Mouse (Mus musculus): ENCODE data around the gene Nin. TPM values are rescaled to one million over a fixed set of nuclear protein-coding genes. Genes with fewer than 3 reads are reported as not detected.

The Nin gene
- total and polyA plus RNA-seq, 3 experiments = 48.4 to 49.1 TPM; not detected in 1

DNA sequence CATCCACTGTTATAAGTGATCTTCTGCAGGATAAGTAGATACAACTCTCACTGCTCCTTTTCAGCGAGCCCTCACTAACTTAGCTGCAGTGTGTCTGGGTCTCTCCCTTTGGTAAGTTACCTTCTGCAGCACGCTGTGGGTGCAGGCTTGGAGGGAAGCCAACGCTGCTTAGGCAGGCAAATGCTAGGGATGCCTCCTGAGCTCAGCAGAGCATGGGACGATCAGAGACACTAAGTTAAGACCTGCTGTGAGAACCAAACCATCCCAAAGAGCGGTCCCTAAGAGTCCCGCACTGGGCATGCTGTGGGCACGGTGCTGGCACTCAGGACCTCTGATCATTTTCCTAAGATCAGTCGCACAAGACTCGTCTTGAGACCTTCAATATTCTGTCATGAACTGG, 45.7 kb downstream of the Nin start:
- Histone ChIP-seq H3K4me1 (ENCODE audit: control insufficient read depth in 1 of 2, insufficient read depth in 2 of 2, low read length in 2 of 2) (peaks cover 0 to under 1% of the 10 kb centered on the region in 2 experiments; a peak in 1 of 4 replicates), H3K4me3 (ENCODE audit: control insufficient read depth in 1 of 2, insufficient read depth in 1 of 2, low read depth in 2 of 2, low read length in 2 of 2) (no peak overlapping the region), H3K27ac (ENCODE audit: control insufficient read depth, low read depth, low read length) (no peak overlapping the region), H3K79me2 (ENCODE audit: control insufficient read depth, insufficient read depth, low read length, poor library complexity) (no peaks in the 10 kb centered on the region), H3K9ac (ENCODE audit: control insufficient read depth, low read depth, low read length, poor library complexity, severe bottlenecking) (no peak overlapping the region), H3K9me3 (replicated peaks; ENCODE audit: insufficient read depth, low read length) (no peaks in the 10 kb centered on the region), H3K36me3 (ENCODE audit: control insufficient read depth in 1 of 2, insufficient read depth in 2 of 2, low read length in 2 of 2) (peaks cover 1 to 2% of the 10 kb centered on the region in 2 experiments), H3K27me3 (ENCODE audit: control insufficient read depth in 1 of 2, insufficient read depth in 2 of 2, low read length in 2 of 2) (no peaks in the 10 kb centered on the region)
- DNase-seq (ENCODE audit: low read depth, low spot score) = no peak
- no peak for TF ChIP-seq NELFE (IDR thresholded peaks at IDR 0.05; ENCODE audit: low read depth, low read length)
- TF ChIP-seq POLR2AphosphoS2 (IDR thresholded peaks at IDR 0.05; ENCODE audit: low read length) = no peak
- TF ChIP-seq MEF2A (IDR thresholded peaks at IDR 0.05; ENCODE audit: extremely low read depth, insufficient replicate concordance, low read depth, low read length, poor library complexity, severe bottlenecking) = no peak
- TF ChIP-seq SIN3A (IDR thresholded peaks at IDR 0.05; ENCODE audit: low read length) = no peak
- no peak for TF ChIP-seq MYC (IDR thresholded peaks at IDR 0.05; ENCODE audit: low read depth, low read length)
- TF ChIP-seq USF2 (IDR thresholded peaks at IDR 0.05; ENCODE audit: borderline replicate concordance in 1 of 2, insufficient read depth in 1 of 2, low read depth in 1 of 2, low read length in 2 of 2) = no peak
- no peak for TF ChIP-seq MXI1 (IDR thresholded peaks at IDR 0.05; ENCODE audit: low read depth, low read length)
- TF ChIP-seq ETS1 (IDR thresholded peaks at IDR 0.05; ENCODE audit: low read depth, low read length) = no peak
- TF ChIP-seq MAFK (IDR thresholded peaks at IDR 0.05; ENCODE audit: borderline replicate concordance, low read depth, low read length) = no peak
- no peak for TF ChIP-seq RCOR1 (IDR thresholded peaks at IDR 0.05; ENCODE audit: low read depth, low read length)
- no peak for TF ChIP-seq TCF12 (IDR thresholded peaks at IDR 0.05; ENCODE audit: low read depth, low read length)
- TF ChIP-seq MYB (IDR thresholded peaks at IDR 0.05; ENCODE audit: low read depth, low read length) = no peak
- TF ChIP-seq MAX (IDR thresholded peaks at IDR 0.05; ENCODE audit: low read length) = no peak
- TF ChIP-seq NRF1 (IDR thresholded peaks at IDR 0.05; ENCODE audit: insufficient read depth, low read depth, low read length, poor library complexity, severe bottlenecking) = no peak
- TF ChIP-seq ZMIZ1 (IDR thresholded peaks at IDR 0.05; ENCODE audit: low read depth, low read length) = no peak

DNA sequence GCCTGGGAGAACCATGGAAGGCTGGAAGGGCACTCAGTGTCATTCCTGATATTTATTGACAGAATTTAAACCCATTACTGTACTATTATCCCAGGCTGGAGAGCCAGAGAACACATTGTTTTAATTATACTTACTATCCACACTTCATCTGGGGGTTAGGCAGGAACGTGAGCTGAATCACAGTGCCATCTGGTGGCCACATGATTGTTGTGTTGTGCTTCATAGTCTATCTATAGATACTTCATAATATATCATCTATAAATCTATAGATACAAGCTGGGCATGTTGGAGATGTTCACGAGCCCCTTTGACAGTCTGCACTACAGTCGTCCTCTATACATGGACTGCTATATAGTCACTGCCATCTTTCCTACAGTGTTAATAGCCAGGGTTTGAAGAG, 51.4 kb downstream of the Nin start:
- TF ChIP-seq RAD21 (IDR thresholded peaks at IDR 0.05; ENCODE audit: low read depth, low read length) = peak; percentile 60
- TF ChIP-seq MYC (IDR thresholded peaks at IDR 0.05; ENCODE audit: low read depth, low read length) = no peak
- no peak for TF ChIP-seq TCF12 (IDR thresholded peaks at IDR 0.05; ENCODE audit: low read depth, low read length)
- no peak for TF ChIP-seq MAZ (IDR thresholded peaks at IDR 0.05; ENCODE audit: low read depth, low read length)
- peak; percentile 63; the same call in 1 of the 2 replicates for TF ChIP-seq ZNF384 (IDR thresholded peaks at IDR 0.05; ENCODE audit: low read depth, low read length)
- no peak for TF ChIP-seq POLR2A (IDR thresholded peaks at IDR 0.05; ENCODE audit: control insufficient read depth in 1 of 2, insufficient read depth in 1 of 2, low read depth in 1 of 2, low read length in 2 of 2, poor library complexity in 1 of 2)
- 0 out of 2 replicates have a peak, but pooled peaks have one; percentile 42 for TF ChIP-seq BHLHE40 (IDR thresholded peaks at IDR 0.05; ENCODE audit: borderline replicate concordance, low read depth, low read length)
- TF ChIP-seq GATA1 (IDR thresholded peaks at IDR 0.05; ENCODE audit: low read depth, low read length) = no peak
- TF ChIP-seq ETS1 (IDR thresholded peaks at IDR 0.05; ENCODE audit: low read depth, low read length) = no peak
- no peak for TF ChIP-seq EP300 (IDR thresholded peaks at IDR 0.05; ENCODE audit: low read depth in 1 of 2, low read length in 2 of 2)
- no peak for TF ChIP-seq KAT2A (conservative IDR thresholded peaks at IDR 0.05; ENCODE audit: low read depth, low read length)
- peak; percentile 32; the same call in 1 of the 2 replicates for TF ChIP-seq ZC3H11A (IDR thresholded peaks at IDR 0.05; ENCODE audit: low read depth, low read length)
- no peak for TF ChIP-seq USF1 (IDR thresholded peaks at IDR 0.05; ENCODE audit: low read depth, low read length)
- TF ChIP-seq MAFK (IDR thresholded peaks at IDR 0.05; ENCODE audit: borderline replicate concordance, low read depth, low read length) = no peak
- TF ChIP-seq CTCF (IDR thresholded peaks at IDR 0.05 in 2 of 3, conservative IDR thresholded peaks at IDR 0.05 in 1 of 3; ENCODE audit: control insufficient read depth in 1 of 3, insufficient read depth in 1 of 3, low read depth in 2 of 3, low read length in 3 of 3, poor library complexity in 1 of 3, severe bottlenecking in 1 of 3) = peak; percentile 64 to 81 (median 75)
- TF ChIP-seq NRF1 (IDR thresholded peaks at IDR 0.05; ENCODE audit: insufficient read depth, low read depth, low read length, poor library complexity, severe bottlenecking) = no peak
- peak; percentile 80 for TF ChIP-seq SMC3 (IDR thresholded peaks at IDR 0.05; ENCODE audit: low read depth, low read length)
- no peak for TF ChIP-seq HCFC1 (IDR thresholded peaks at IDR 0.05; ENCODE audit: low read depth, low read length)

More for the DNA sequence above, 51.4 kb downstream of the Nin start:
- H3K4me1 ChIP-seq (ENCODE audit: control insufficient read depth in 1 of 2, insufficient read depth in 2 of 2, low read length in 2 of 2) = peaks cover 0 to 2% of the 10 kb centered on the region in 2 experiments; a peak in 2 of 4 replicates
- DNase-seq (ENCODE audit: low read depth, low spot score) = peak; percentile 68
- H3K27ac ChIP-seq (ENCODE audit: control insufficient read depth, low read depth, low read length) = no peak overlapping the region
- H3K27me3 ChIP-seq (ENCODE audit: control insufficient read depth in 1 of 2, insufficient read depth in 2 of 2, low read length in 2 of 2) = no peaks in the 10 kb centered on the region
- H3K9me3 ChIP-seq (replicated peaks; ENCODE audit: insufficient read depth, low read length) = no peaks in the 10 kb centered on the region
- H3K4me3 ChIP-seq (ENCODE audit: control insufficient read depth in 1 of 2, insufficient read depth in 1 of 2, low read depth in 2 of 2, low read length in 2 of 2) = no peak overlapping the region
- H3K79me2 ChIP-seq (ENCODE audit: control insufficient read depth, insufficient read depth, low read length, poor library complexity) = no peaks in the 10 kb centered on the region
- H3K36me3 ChIP-seq (ENCODE audit: control insufficient read depth in 1 of 2, insufficient read depth in 2 of 2, low read length in 2 of 2) = peaks cover 4 to 13% of the 10 kb centered on the region in 2 experiments
- no peak overlapping the region for H3K9ac ChIP-seq (ENCODE audit: control insufficient read depth, low read depth, low read length, poor library complexity, severe bottlenecking)

Measured in MEL (cell line).